Mouse (Mus musculus): ENCODE measurements around the gene Rbm4.

GRCm38 (mm10) chr19:4744026-4744425 is 49.7 kb downstream of the Rbm4 start:
- TF ChIP-seq CHD1 (IDR thresholded peaks at IDR 0.05; ENCODE audit: low read depth, low read length) (no peak), E2F4 (IDR thresholded peaks at IDR 0.05; ENCODE audit: insufficient replicate concordance, low read depth, low read length) (no peak), ELF1 (IDR thresholded peaks at IDR 0.05; ENCODE audit: low read depth, low read length) (no peak), EP300 (IDR thresholded peaks at IDR 0.05; ENCODE audit: low read length) (no peak), POLR2A (IDR thresholded peaks at IDR 0.05; ENCODE audit: low read depth, low read length) (no peak), CTCF (conservative IDR thresholded peaks at IDR 0.05 in 1 of 2, IDR thresholded peaks at IDR 0.05 in 1 of 2; ENCODE audit: low read depth in 2 of 2, low read length in 2 of 2) (no peak), TCF12 (IDR thresholded peaks at IDR 0.05; ENCODE audit: low read depth, low read length) (no peak)

Data from CH12.LX (cell line).